Mouse (Mus musculus) T-helper 17 cell (primary cell): Measurements from ENCODE around the gene Vmn1r235.
"Not testable (repeated sequence)": the region's sequence is repeated elsewhere in the genome, so short reads cannot be mapped to it uniquely, and the experiment has no call there.

Experiments used
- in situ Hi-C, 2 experiments: fragments of 300-600 bp; cut with MboI, MseI; formaldehyde crosslinking; loops; 1 replicate in 1 of 2; 2 replicates in 1 of 2; pipeline ENCODE4 v1.15.1; 2025; ENCODE audit warnings: high pct_unique_total_duplicates in 2 of 2

The Vmn1r235 gene

DNA sequence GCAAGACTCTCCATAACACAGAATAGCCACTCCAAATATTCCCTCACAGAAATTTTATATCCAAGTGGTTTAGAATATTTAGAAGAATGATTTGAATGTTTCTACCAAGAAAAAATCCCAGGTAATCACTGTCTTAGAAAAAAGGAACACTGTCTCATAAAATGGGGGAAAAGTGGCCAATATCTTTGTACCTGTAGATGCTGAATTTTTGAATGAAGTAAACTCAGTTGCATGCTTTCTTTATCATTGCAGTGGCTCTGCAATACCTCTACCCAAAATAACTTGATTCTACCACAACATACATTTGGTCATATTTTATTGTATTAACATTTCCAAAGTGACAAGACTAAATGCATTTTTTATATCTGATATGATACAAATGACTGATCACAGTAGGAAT, at the start of gene Vmn1r235:
Vmn1r235 (plus strand) TSS at position 301 of the 400 bp plus-strand sequence.
- in situ Hi-C loops = no loop called here

DNA sequence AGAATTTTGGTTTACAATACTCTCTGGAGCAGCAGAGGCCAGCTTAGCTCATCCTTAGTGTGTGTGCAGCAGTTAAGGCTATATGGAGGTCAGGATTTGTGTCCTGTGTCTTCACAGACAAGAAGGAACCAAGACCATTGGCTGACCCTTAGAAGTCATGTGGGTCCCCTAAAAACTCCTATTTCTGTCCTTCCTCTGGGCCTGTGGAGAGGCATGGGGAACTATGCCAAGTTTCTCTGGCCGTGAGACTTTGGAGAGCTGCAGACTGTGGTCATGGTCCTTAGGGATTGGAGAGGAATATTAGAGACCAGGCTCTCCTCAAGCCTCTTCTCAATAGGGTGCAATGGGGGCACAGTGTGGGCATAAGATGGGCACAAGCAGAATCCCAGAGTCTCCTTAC, 45.1 kb upstream of the Vmn1r235 start:
- in situ Hi-C loops = not testable (repeated sequence)

GRCm38 (mm10) chr17:21225787-21226186, 30.4 kb upstream of the Vmn1r235 start, which contains the start of gene Vmn1r234:
Vmn1r234 (plus strand) TSS chr17:21226087.
- in situ Hi-C loops = no loop called here

- in situ Hi-C loops = no loop called here
These were observed 24.6 kb upstream of the Vmn1r235 start for GRCm38 (mm10) chr17:21231654-21232053.

- in situ Hi-C loops = loop anchor here (5.0 kb wide), 2 partner anchors 145 to 260 kb away; no protein-coding TSS in a partner anchor
These were observed 15.9 kb downstream of the Vmn1r235 start for GRCm38 (mm10) chr17:21272103-21272502.

DNA sequence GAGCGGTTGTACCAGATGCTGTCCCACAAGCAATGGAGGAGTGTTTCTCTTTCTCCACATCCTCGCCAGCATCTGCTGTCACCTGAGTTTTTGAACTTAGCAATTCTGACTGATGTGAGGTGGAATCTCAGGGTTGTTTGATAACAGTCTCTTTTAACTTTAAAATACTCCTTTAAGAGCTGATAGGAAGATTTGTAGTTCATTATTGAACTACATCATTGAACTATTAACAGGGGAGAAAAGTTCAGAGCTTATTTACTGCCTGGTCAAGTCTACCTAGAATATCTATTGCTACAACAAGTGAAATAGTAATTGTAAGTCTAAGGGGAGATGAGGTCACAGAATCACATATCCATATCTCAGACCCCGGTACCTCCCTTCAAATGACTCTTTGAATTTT, 26.4 kb downstream of the Vmn1r235 start, which contains the start of gene Vmn1r236:
Vmn1r236 (plus strand) TSS at position 301 of the 400 bp plus-strand sequence.
- in situ Hi-C loops = no loop called here

GRCm38 (mm10) chr17:21284395-21284794, 28.2 kb downstream of the Vmn1r235 start:
- in situ Hi-C loops = no loop called here

DNA sequence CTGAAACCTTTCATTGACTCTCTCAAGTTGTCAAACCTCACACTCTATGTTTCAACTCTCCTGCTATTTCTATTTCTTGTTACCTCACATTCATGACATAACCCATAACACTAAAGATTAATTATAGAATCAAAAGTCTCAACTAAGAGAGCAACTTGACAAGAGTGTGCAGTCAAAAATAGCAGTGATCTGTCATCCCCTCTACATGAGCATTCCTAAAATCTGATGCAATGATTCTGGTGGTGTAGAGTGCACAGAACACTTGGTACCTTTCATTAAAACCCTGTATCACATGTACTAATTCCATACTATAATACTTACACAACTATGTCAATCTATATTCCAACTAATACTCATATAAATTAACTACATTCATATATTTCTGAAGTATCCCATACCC, 33.5 kb downstream of the Vmn1r235 start:
- in situ Hi-C loops = no loop called here

DNA sequence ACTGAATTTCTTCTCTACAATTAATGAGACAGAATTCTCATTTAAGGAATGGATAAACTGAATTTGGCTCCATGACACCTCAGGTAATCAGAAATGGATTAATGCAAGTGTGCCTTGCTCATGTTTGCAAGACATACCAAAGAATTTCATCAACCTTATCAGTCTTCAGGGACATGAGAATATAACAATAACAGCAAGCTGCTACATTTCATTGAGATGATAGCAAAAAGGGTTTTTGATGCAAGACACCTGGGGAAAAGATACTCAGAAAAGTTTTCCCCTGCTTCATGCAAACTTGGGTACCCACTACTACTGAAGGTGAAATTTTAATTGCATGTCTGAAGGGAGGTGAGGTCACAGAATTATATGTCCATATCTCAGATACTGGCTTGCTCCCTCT, 55.4 kb downstream of the Vmn1r235 start, which contains the start of gene Vmn1r237:
Vmn1r237 (plus strand) TSS at position 301 of the 400 bp plus-strand sequence.
- in situ Hi-C loops = no loop called here
